Mouse (Mus musculus): ENCODE data around the gene Zfp646. TPM values are rescaled to one million over a fixed set of nuclear protein-coding genes. Genes with fewer than 3 reads are reported as not detected.

The Zfp646 gene
- polyA plus RNA-seq, 1 experiment from 2014 or later = 7.4 TPM

DNA sequence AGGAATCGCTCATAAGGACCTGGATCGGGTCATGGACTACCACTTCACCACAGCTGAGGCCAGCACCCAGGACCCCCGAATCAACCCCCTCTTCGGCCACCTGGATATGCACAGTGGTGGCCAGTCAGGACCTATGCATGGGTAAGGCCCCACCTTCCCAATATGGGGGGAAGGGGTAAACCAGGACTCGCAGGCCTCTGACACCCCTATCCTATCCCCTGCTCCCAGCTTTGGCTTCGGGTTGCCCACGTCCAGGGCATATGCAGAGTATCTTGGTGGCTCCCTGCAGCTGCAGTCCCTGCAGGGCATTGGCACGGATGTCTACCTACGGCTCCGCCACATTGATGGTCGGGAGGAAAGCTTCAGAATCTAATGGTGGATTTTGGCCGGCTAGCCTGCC lies 31.9 kb downstream of the Zfp646 start:
- WGBS = 95% methylated on average over 12 of the region's 12 CpGs
- no peak for ATAC-seq (replicated peaks; ENCODE audit: low FRiP score, low read depth)
- Histone ChIP-seq H3K27ac (no peak overlapping the region), H3K9ac (ENCODE audit: low read depth, low read length) (no peak overlapping the region), H3K4me2 (ENCODE audit: low read length) (no peak overlapping the region), H3K4me3 (replicated peaks; ENCODE audit: low read depth, low read length) (no peak overlapping the region), H3K9me3 (replicated peaks; ENCODE audit: low read length) (no peaks in the 10 kb centered on the region), H3K36me3 (ENCODE audit: insufficient read depth, low read length) (peaks cover 24% of the 10 kb centered on the region), H3K4me1 (replicated peaks; ENCODE audit: insufficient read depth, low read length) (0 out of 2 replicates have a peak, but pooled peaks cover 6% of the 10 kb centered on the region), H3K27me3 (ENCODE audit: insufficient read depth, low read length) (no peaks in the 10 kb centered on the region)
- no peak for TF ChIP-seq CTCF (IDR thresholded peaks at IDR 0.05; ENCODE audit: low read depth)
- DNase-seq (ENCODE audit: low spot score) = no peak

DNA sequence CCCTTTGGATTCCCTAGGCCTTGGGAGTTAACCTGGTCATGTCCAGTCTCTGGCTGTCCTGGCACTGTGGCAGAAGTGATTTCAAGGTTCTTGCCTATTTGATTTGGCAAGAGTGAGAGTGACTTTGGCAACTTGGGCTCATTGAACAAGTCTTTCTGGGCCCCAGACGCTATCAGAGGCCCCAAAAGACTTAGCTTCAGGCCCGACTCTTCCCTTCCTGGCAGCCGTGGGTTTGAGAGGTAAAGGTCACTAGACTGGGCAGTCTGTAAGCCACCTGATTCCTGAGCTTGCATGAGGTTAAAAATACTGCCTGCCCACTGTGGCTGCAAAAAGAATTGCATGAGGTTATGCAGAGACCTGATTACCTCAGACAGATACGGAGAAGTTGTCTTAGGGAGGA lies 32.6 kb downstream of the Zfp646 start:
- peaks cover 24% of the 10 kb centered on the region for H3K36me3 ChIP-seq (ENCODE audit: insufficient read depth, low read length)
- DNase-seq (ENCODE audit: low spot score) (no peak), ATAC-seq (replicated peaks; ENCODE audit: low FRiP score, low read depth) (no peak)
- 79% methylated on average over 4 of the region's 4 CpGs for WGBS
- H3K27ac ChIP-seq = no peak overlapping the region
- no peak overlapping the region for H3K4me2 ChIP-seq (ENCODE audit: low read length)
- no peak overlapping the region for H3K9ac ChIP-seq (ENCODE audit: low read depth, low read length)
- H3K4me3 ChIP-seq (replicated peaks; ENCODE audit: low read depth, low read length) = no peak overlapping the region
- 0 out of 2 replicates have a peak, but pooled peaks cover 10% of the 10 kb centered on the region for H3K4me1 ChIP-seq (replicated peaks; ENCODE audit: insufficient read depth, low read length)
- no peak for TF ChIP-seq CTCF (IDR thresholded peaks at IDR 0.05; ENCODE audit: low read depth)
- no peaks in the 10 kb centered on the region for H3K27me3 ChIP-seq (ENCODE audit: insufficient read depth, low read length)
- H3K9me3 ChIP-seq (replicated peaks; ENCODE audit: low read length) = no peaks in the 10 kb centered on the region

DNA sequence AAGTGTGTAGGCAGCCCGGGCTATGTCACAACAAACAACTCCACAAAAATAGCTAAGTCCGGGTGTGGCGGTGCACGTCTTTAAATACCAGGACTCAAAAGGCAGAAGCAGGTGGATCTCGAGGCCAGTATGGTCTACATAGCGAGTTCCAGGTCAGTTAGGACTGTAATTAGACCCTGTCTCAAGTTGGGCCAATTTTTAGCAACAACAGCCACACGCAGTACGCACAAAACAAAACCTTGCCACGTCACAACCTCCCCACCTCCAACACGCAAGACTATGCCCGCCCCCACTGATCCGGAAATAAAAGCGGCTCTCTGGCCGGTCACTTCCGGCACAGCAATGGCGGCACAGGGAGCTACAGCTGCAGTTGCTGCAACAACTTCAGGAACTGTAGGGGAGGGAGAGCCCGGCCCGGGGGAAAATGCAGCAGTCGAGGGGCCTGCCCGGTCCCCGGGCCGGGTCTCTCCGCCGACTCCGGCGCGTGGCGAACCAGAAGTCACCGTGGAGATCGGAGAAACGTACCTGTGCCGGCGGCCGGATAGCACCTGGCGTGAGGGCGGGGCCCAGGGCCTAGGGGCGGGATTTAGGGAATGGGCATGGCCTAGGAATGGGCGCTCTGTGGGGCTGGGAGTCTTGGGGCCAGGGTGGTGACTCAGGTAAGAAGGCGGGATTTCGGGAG lies 36.3 kb downstream of the Zfp646 start, which contains the start of gene Kat8:
TSS of gene Kat8 (plus strand) at position 327 of the 682 bp plus-strand sequence.
- Histone ChIP-seq H3K9ac (ENCODE audit: low read depth, low read length) (peak within 1 kb of the TSS; percentile 67), H3K36me3 (ENCODE audit: insufficient read depth, low read length) (peaks cover 20% of the 10 kb centered on the region)
- peak; percentile 94 for ATAC-seq (replicated peaks; ENCODE audit: low FRiP score, low read depth)

DNA sequence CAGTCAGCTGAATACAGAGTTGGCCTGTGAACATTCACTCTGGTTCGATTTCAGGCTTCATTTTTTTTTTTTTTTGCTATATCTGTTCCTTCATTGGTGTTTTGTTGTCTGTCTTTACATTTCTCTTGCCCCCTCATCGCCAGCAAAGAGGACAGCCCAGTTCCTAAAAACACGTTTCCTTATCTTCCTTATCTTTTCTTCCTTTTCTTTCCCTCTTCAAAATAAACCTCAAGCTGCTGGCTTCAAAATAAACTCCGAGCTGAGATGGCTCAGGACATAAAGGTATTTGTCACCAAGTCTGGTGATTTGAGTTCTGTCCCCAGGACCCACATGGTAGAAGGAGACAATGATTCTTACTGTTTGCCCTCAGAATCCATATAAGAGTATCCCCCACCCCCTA lies 36.9 kb downstream of the Zfp646 start:
- no peak for TF ChIP-seq CTCF (IDR thresholded peaks at IDR 0.05; ENCODE audit: low read depth)
- ATAC-seq (replicated peaks; ENCODE audit: low FRiP score, low read depth) (no peak), DNase-seq (ENCODE audit: low spot score) (no peak)
- Histone ChIP-seq H3K9ac (ENCODE audit: low read depth, low read length) (peak overlapping the region; percentile 67), H3K36me3 (ENCODE audit: insufficient read depth, low read length) (peaks cover 15% of the 10 kb centered on the region), H3K27me3 (ENCODE audit: insufficient read depth, low read length) (no peaks in the 10 kb centered on the region), H3K4me2 (ENCODE audit: low read length) (peak overlapping the region; percentile 66), H3K27ac (peak overlapping the region; percentile 84; the same call in 1 of the 2 replicates), H3K9me3 (replicated peaks; ENCODE audit: low read length) (no peaks in the 10 kb centered on the region), H3K4me1 (replicated peaks; ENCODE audit: insufficient read depth, low read length) (0 out of 2 replicates have a peak, but pooled peaks cover 6% of the 10 kb centered on the region), H3K4me3 (replicated peaks; ENCODE audit: low read depth, low read length) (peak overlapping the region; percentile 78)
- WGBS = 27% methylated on average over 4 of the region's 4 CpGs

More for the DNA sequence above, 36.3 kb downstream of the Zfp646 start, which contains the start of gene Kat8:
- Histone ChIP-seq H3K27me3 (ENCODE audit: insufficient read depth, low read length) (no peaks in the 10 kb centered on the region), H3K9me3 (replicated peaks; ENCODE audit: low read length) (no peaks in the 10 kb centered on the region), H3K4me3 (replicated peaks; ENCODE audit: low read depth, low read length) (peak within 1 kb of the TSS; percentile 78), H3K4me1 (replicated peaks; ENCODE audit: insufficient read depth, low read length) (0 out of 2 replicates have a peak, but pooled peaks cover 6% of the 10 kb centered on the region), H3K4me2 (ENCODE audit: low read length) (peak within 1 kb of the TSS; percentile 66), H3K27ac (peak within 1 kb of the TSS; percentile 84)
- DNase-seq (ENCODE audit: low spot score) = peak; percentile 97
- under 1% methylated on average over 40 of the region's 40 CpGs for WGBS
- TF ChIP-seq CTCF (IDR thresholded peaks at IDR 0.05; ENCODE audit: low read depth) = no peak

DNA sequence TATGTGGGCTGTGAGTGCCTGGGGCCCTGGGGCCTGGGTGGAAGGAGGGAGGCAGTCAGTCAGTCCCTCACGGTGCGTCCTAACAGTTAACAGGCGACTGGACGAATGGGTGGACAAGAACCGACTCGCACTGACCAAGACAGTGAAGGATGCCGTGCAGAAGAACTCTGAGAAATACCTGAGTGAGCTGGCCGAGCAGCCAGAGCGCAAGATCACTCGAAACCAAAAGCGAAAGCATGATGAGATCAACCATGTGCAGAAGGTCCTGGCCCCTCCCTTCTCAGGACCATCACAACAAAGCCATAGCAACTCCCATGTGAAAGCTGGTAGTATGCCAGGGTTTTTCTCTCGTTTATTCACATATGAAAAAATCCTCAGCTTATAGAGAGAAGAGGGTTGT lies 39.3 kb downstream of the Zfp646 start:
- ATAC-seq (replicated peaks; ENCODE audit: low FRiP score, low read depth) (no peak), DNase-seq (ENCODE audit: low spot score) (no peak)
- Histone ChIP-seq H3K4me1 (replicated peaks; ENCODE audit: insufficient read depth, low read length) (0 out of 2 replicates have a peak, but pooled peaks cover 6% of the 10 kb centered on the region), H3K9ac (ENCODE audit: low read depth, low read length) (no peak overlapping the region), H3K36me3 (ENCODE audit: insufficient read depth, low read length) (peaks cover 7% of the 10 kb centered on the region; the same call in 1 of the 2 replicates), H3K4me2 (ENCODE audit: low read length) (no peak overlapping the region), H3K27ac (no peak overlapping the region), H3K4me3 (replicated peaks; ENCODE audit: low read depth, low read length) (no peak overlapping the region), H3K9me3 (replicated peaks; ENCODE audit: low read length) (no peaks in the 10 kb centered on the region), H3K27me3 (ENCODE audit: insufficient read depth, low read length) (no peaks in the 10 kb centered on the region)
- WGBS = 91% methylated on average over 12 of the region's 12 CpGs
- TF ChIP-seq CTCF (IDR thresholded peaks at IDR 0.05; ENCODE audit: low read depth) = no peak

DNA sequence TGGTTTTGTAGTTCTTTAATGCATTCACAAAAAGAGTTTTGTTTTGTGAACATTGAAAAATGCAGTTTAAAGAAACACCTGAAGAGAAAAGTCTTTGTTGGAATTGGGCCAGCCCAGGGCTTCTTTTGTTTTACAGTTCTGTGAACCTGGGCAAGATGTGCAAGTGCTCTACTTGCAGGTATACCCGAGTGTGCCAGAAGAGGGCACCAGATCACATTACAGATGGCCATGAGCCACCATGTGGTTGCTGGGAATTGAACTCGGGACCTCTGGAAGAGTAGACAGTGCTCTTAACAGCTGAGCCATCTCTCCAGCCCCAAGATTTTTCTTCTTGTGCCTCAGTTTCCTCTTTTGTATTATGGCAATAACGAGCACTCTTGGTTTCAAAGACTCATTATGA lies 42.2 kb downstream of the Zfp646 start:
- WGBS = 56% methylated on average over 3 of the region's 3 CpGs
- no peaks in the 10 kb centered on the region for H3K9me3 ChIP-seq (replicated peaks; ENCODE audit: low read length)
- no peak for ATAC-seq (replicated peaks; ENCODE audit: low FRiP score, low read depth)
- H3K4me3 ChIP-seq (replicated peaks; ENCODE audit: low read depth, low read length) = no peak overlapping the region
- H3K27me3 ChIP-seq (ENCODE audit: insufficient read depth, low read length) = no peaks in the 10 kb centered on the region
- H3K4me2 ChIP-seq (ENCODE audit: low read length) = no peak overlapping the region
- H3K27ac ChIP-seq = no peak overlapping the region
- H3K36me3 ChIP-seq (ENCODE audit: insufficient read depth, low read length) = peaks cover 8% of the 10 kb centered on the region; the same call in 1 of the 2 replicates
- H3K4me1 ChIP-seq (replicated peaks; ENCODE audit: insufficient read depth, low read length) = 0 out of 2 replicates have a peak, but pooled peaks cover 2% of the 10 kb centered on the region
- DNase-seq (ENCODE audit: low spot score) = no peak
- TF ChIP-seq CTCF (IDR thresholded peaks at IDR 0.05; ENCODE audit: low read depth) = peak; percentile 72
- no peak overlapping the region for H3K9ac ChIP-seq (ENCODE audit: low read depth, low read length)

Measured in kidney, postnatal 0 days (tissue).